Mouse (Mus musculus): ENCODE results near the gene Gm43720. TPM values are rescaled to one million over a fixed set of nuclear protein-coding genes. Genes with fewer than 3 reads are reported as not detected.
"Not testable (repeated sequence)": the region's sequence is repeated elsewhere in the genome, so short reads cannot be mapped to it uniquely, and the experiment has no call there.

The Gm43720 gene
- polyA plus RNA-seq, 1 experiment, result 0.16 TPM

- not testable (repeated sequence) for DNase-seq (ENCODE audit: low read depth)
Observed at GRCm38 (mm10) chr5:138216632-138217031, 63.1 kb downstream of the Gm43720 start.

Other genes starting within 250 kb of the Gm43720 start
- not detected in 2 replicates for gene Smok3c, start 226.8 kb downstream of the Gm43720 start, polyA plus RNA-seq (2012; rRNA removed)
- gene Zkscan1, start 194.9 kb downstream of the Gm43720 start, polyA plus RNA-seq (2012; rRNA removed), result 6.3 and 8.7 TPM in 2 replicates
- gene Zscan21, start 163.1 kb downstream of the Gm43720 start, polyA plus RNA-seq (2012; rRNA removed), result 9.2 and 11.2 TPM in 2 replicates
- 2.6 and 2.7 TPM in 2 replicates for gene Zfp113, start 124.2 kb downstream of the Gm43720 start, polyA plus RNA-seq (2012; rRNA removed)
- gene Cops6, start 118.9 kb downstream of the Gm43720 start, polyA plus RNA-seq (2012; rRNA removed), result 107 and 138 TPM in 2 replicates
- gene Ap4m1, start 108.0 kb downstream of the Gm43720 start, polyA plus RNA-seq (2012; rRNA removed), result 30.9 and 49.3 TPM in 2 replicates
- 20.9 and 24.1 TPM in 2 replicates for gene Mcm7, start 107.5 kb downstream of the Gm43720 start, polyA plus RNA-seq (2012; rRNA removed)
- 50.6 and 54.9 TPM in 2 replicates for gene Taf6, start 92.5 kb downstream of the Gm43720 start, polyA plus RNA-seq (2012; rRNA removed)
- gene Cnpy4, start 92.5 kb downstream of the Gm43720 start, polyA plus RNA-seq (2012; rRNA removed), result 5.0 and 7.1 TPM in 2 replicates
- 7.8 and 8.5 TPM in 2 replicates for gene Mblac1, start 85.6 kb downstream of the Gm43720 start, polyA plus RNA-seq (2012; rRNA removed)
- gene Nxpe5, start 54.1 kb downstream of the Gm43720 start, polyA plus RNA-seq (2012; rRNA removed), result 18.5 and 23.8 TPM in 2 replicates
- 364 and 368 TPM in 2 replicates for gene Lamtor4, start 24.5 kb downstream of the Gm43720 start, polyA plus RNA-seq (2012; rRNA removed)
- 74.6 and 89.5 TPM in 2 replicates for gene BC037034, start 15.9 kb downstream of the Gm43720 start, polyA plus RNA-seq (2012; rRNA removed)
- 29.7 and 43.1 TPM in 2 replicates for gene Gal3st4, start 7.1 kb downstream of the Gm43720 start, polyA plus RNA-seq (2012; rRNA removed)
- gene Gpc2, start within 50 bp of the Gm43720 start, polyA plus RNA-seq (2012; rRNA removed), result 11.8 and 13.4 TPM in 2 replicates
- 3.3 and 5.1 TPM in 2 replicates for gene Stag3, start 282 bp upstream of the Gm43720 start, polyA plus RNA-seq (2012; rRNA removed)
- 0.23 and 0.46 TPM in 2 replicates for gene Pvrig, start 62.0 kb upstream of the Gm43720 start, polyA plus RNA-seq (2012; rRNA removed)
- gene Zfp157, start 161.5 kb upstream of the Gm43720 start, polyA plus RNA-seq (2012; rRNA removed), result 4.1 and 7.0 TPM in 2 replicates